Comparison of ENCODE assay signal across 8 mouse cellular contexts in genomic region chr10:94311511-94312006, GRCm38 (mm10). TPM values are rescaled to one million over a fixed set of nuclear protein-coding genes. Genes with fewer than 3 reads are reported as not detected.
A peak's percentile ranks its signal among the peaks of the same experiment; 100 is the strongest.
DNase-seq lines count a peak whose midpoint lies in the region; ATAC-seq and TF ChIP-seq lines count a peak whose summit lies in the region.

Tmcc3 (plus strand) TSS chr10:94311949.

- no peaks in the 10 kb centered on the region for H3K36me3 ChIP-seq in kidney, embryonic 14.5 days (ENCODE audit: control insufficient read depth, insufficient read depth, low read length)
- no peaks in the 10 kb centered on the region for H3K36me3 ChIP-seq in forebrain, embryonic 11.5 days (ENCODE audit: control insufficient read depth, insufficient read depth, low read length)
- no peaks in the 10 kb centered on the region for H3K36me3 ChIP-seq in limb, embryonic 10.5 days
- H3K36me3 ChIP-seq in small intestine, adult 2 months (ENCODE audit: control insufficient read depth, insufficient read depth, low read length) = no peaks in the 10 kb centered on the region

- peak within 1 kb of the TSS; percentile 31 for H3K9ac ChIP-seq in kidney, embryonic 14.5 days (ENCODE audit: low read depth, low read length)
- H3K9ac ChIP-seq in forebrain, embryonic 11.5 days (ENCODE audit: low read length) = peak within 1 kb of the TSS; percentile 61

- DNase-seq in kidney, adult 18-20 months = no peak
- no peak for DNase-seq in adrenal gland, adult 8-10 months
- DNase-seq in forebrain, embryonic 11.5 days (ENCODE audit: low spot score) = no peak
- no peak for DNase-seq in heart, postnatal 25 days (ENCODE audit: low spot score)
- no peak for DNase-seq in limb, embryonic 10.5 days (ENCODE audit: low spot score)
- no peak for DNase-seq in T-cell, adult 2 months (ENCODE audit: low spot score)

- no peak for TF ChIP-seq CTCF in small intestine, adult 2 months (IDR thresholded peaks at IDR 0.05; ENCODE audit: extremely low read depth, insufficient read length, insufficient replicate concordance, low read depth, low read length)

- peak within 1 kb of the TSS; percentile 50 for H3K4me3 ChIP-seq in kidney, embryonic 14.5 days (ENCODE audit: low read length)
- peak within 1 kb of the TSS; percentile 42 for H3K4me3 ChIP-seq in forebrain, embryonic 11.5 days (ENCODE audit: low read depth, low read length)
- peak within 1 kb of the TSS; percentile 59 for H3K4me3 ChIP-seq in limb, embryonic 10.5 days
- peak within 1 kb of the TSS; percentile 50 for H3K4me3 ChIP-seq in small intestine, adult 2 months (ENCODE audit: low read depth, low read length)

- no peak within 1 kb of the TSS for H3K27ac ChIP-seq in kidney, embryonic 14.5 days (ENCODE audit: low read depth, low read length)
- no peak within 1 kb of the TSS for H3K27ac ChIP-seq in forebrain, embryonic 11.5 days (ENCODE audit: low read depth, low read length)
- H3K27ac ChIP-seq in limb, embryonic 10.5 days = 0 out of 2 replicates have a peak within 1 kb of the TSS, but pooled peaks have one; percentile 25
- no peak within 1 kb of the TSS for H3K27ac ChIP-seq in small intestine, adult 2 months (ENCODE audit: insufficient read depth, low read depth, low read length)

- H3K4me2 ChIP-seq in kidney, embryonic 14.5 days (replicated peaks; ENCODE audit: low read depth, low read length) = peak within 1 kb of the TSS; percentile 91
- H3K4me2 ChIP-seq in forebrain, embryonic 11.5 days (ENCODE audit: low read depth, low read length, severe bottlenecking) = peak within 1 kb of the TSS; percentile 96

- H3K27me3 ChIP-seq in kidney, embryonic 14.5 days (ENCODE audit: control insufficient read depth, insufficient read depth, low read length) = peaks cover 18% of the 10 kb centered on the region; the same call in 1 of the 2 replicates
- peaks cover 4% of the 10 kb centered on the region; the same call in 1 of the 2 replicates for H3K27me3 ChIP-seq in forebrain, embryonic 11.5 days (ENCODE audit: control insufficient read depth, insufficient read depth, low read length)
- H3K27me3 ChIP-seq in limb, embryonic 10.5 days (ENCODE audit: low read depth, poor library complexity, severe bottlenecking) = peaks cover 45% of the 10 kb centered on the region
- peaks cover 14% of the 10 kb centered on the region for H3K27me3 ChIP-seq in small intestine, adult 2 months (ENCODE audit: control insufficient read depth, insufficient read depth, low read length)

- intact Hi-C loops in heart, postnatal 25 days (cut with DNase I) = no loop called here

- H3K4me1 ChIP-seq in kidney, embryonic 14.5 days (ENCODE audit: control insufficient read depth, insufficient read depth, low read length) = no peaks in the 10 kb centered on the region
- H3K4me1 ChIP-seq in forebrain, embryonic 11.5 days (replicated peaks; ENCODE audit: control insufficient read depth, insufficient read depth, low read length) = 0 out of 2 replicates have a peak, but pooled peaks cover 2% of the 10 kb centered on the region
- H3K4me1 ChIP-seq in limb, embryonic 10.5 days = peaks cover 15% of the 10 kb centered on the region
- peaks cover 5% of the 10 kb centered on the region for H3K4me1 ChIP-seq in small intestine, adult 2 months (ENCODE audit: control insufficient read depth, insufficient read depth, insufficient read length, low read length)

- H3K9me3 ChIP-seq in kidney, embryonic 14.5 days (ENCODE audit: control insufficient read depth, low read length) = no peaks in the 10 kb centered on the region
- no peaks in the 10 kb centered on the region; the same call in 1 of the 2 replicates for H3K9me3 ChIP-seq in forebrain, embryonic 11.5 days (ENCODE audit: control insufficient read depth, low read length)
- H3K9me3 ChIP-seq in limb, embryonic 10.5 days (replicated peaks) = no peaks in the 10 kb centered on the region

- no peak for ATAC-seq in kidney, embryonic 14.5 days (ENCODE audit: low FRiP score, low TSS enrichment)
- peak; percentile 39; the same call in 1 of the 2 replicates for ATAC-seq in forebrain, embryonic 11.5 days (replicated peaks; ENCODE audit: low FRiP score)

- no peak for TF ChIP-seq POLR2A in small intestine, adult 2 months (IDR thresholded peaks at IDR 0.05; ENCODE audit: low read depth, low read length)

- under 1% methylated on average over 19 of the region's 19 CpGs for WGBS in kidney, embryonic 14.5 days
- 2% methylated on average over 19 of the region's 19 CpGs for WGBS in forebrain, embryonic 11.5 days
- WGBS in limb, embryonic 10.5 days = 1% methylated on average over 19 of the region's 19 CpGs
- WGBS in small intestine, adult 2 months = 2% methylated on average over 19 of the region's 19 CpGs

RNA-seq across cellular contexts. Expression of gene Tmcc3, which starts in this region (rescaled TPM):
- polyA plus RNA-seq in kidney, embryonic 14.5 days (2014; fragmentation: Nextera tagmentation; extraction: Ambion mirVana) = 4.0 and 7.2 TPM in 2 replicates
- 10 to 100 TPM; 12.4 to 22.2 (median 15.1) TPM for total RNA-seq in adrenal gland, adult 8-10 months (2022)
- 2.8 and 4.1 TPM in 2 replicates for polyA plus RNA-seq in forebrain, embryonic 11.5 days (2014; fragmentation: Nextera tagmentation; extraction: Ambion mirVana)
- 10 to 100 TPM; 24.6 to 34.6 TPM for total RNA-seq in heart, postnatal 25 days (2021)
- 3.9 and 5.7 TPM in 2 replicates for polyA plus RNA-seq in limb, embryonic 10.5 days (2016; fragmentation: Nextera tagmentation; extraction: Ambion mirVana)
- polyA plus RNA-seq in small intestine, adult 2 months (2012; rRNA removed) = 12.6 and 38.7 TPM in 2 replicates
